Mouse (Mus musculus): ENCODE data around the gene Olfr472.
"Not testable (repeated sequence)": the region's sequence is repeated elsewhere in the genome, so short reads cannot be mapped to it uniquely, and the experiment has no call there.

Gene Olfr472

GRCm38 (mm10) chr7:107897602-107898001, at the start of gene Olfr472:
Olfr472 (plus strand) TSS chr7:107897902.
- no peak for DNase-seq (ENCODE audit: low spot score)

- DNase-seq (ENCODE audit: low spot score): no peak
Observed at GRCm38 (mm10) chr7:107930146-107930545, 32.4 kb downstream of the Olfr472 start, which contains the start of gene Olfr473. Olfr473 (plus strand) TSS chr7:107930446.

- not testable (repeated sequence) for DNase-seq (ENCODE audit: low spot score)
Observed at GRCm38 (mm10) chr7:107952539-107952938, 54.8 kb downstream of the Olfr472 start.

- DNase-seq (ENCODE audit: low spot score): no peak
Observed at GRCm38 (mm10) chr7:107954343-107954742, 56.6 kb downstream of the Olfr472 start, which contains the start of gene Olfr474. Olfr474 (plus strand) TSS chr7:107954643.

All from spleen, adult 12 weeks (tissue).